Mouse (Mus musculus): ENCODE data around the gene Wdr91. TPM values are rescaled to one million over a fixed set of nuclear protein-coding genes. Genes with fewer than 3 reads are reported as not detected.

The Wdr91 gene
- polyA plus RNA-seq (2016; fragmentation: Nextera tagmentation; extraction: Ambion mirVana) = 14.2 and 18.6 TPM in 2 replicates

- H3K36me3 ChIP-seq = peaks cover 34% of the 10 kb centered on the region
- peak within 1 kb of the TSS; percentile 84 for H3K9ac ChIP-seq
- H3K9me3 ChIP-seq (replicated peaks) = no peaks in the 10 kb centered on the region
- under 1% methylated on average over 62 of the region's 64 CpGs for WGBS (ENCODE audit: insufficient replicate concordance)
- H3K4me1 ChIP-seq = peaks cover 67% of the 10 kb centered on the region
- peak; percentile 75 for ATAC-seq
- peak within 1 kb of the TSS; percentile 79 for H3K4me2 ChIP-seq
- H3K4me3 ChIP-seq = peak within 1 kb of the TSS; percentile 74
- peak within 1 kb of the TSS; percentile 98 for H3K27ac ChIP-seq
- no peaks in the 10 kb centered on the region for H3K27me3 ChIP-seq (replicated peaks)
These were observed at the start of gene Wdr91 for GRCm38 (mm10) chr6:34910371-34911219. Wdr91 (minus strand) TSS chr6:34910876.

GRCm38 (mm10) chr6:34959131-34959530 is 48.5 kb upstream of the Wdr91 start:
- H3K27me3 ChIP-seq (replicated peaks) = no peaks in the 10 kb centered on the region
- no peak overlapping the region for H3K4me2 ChIP-seq
- no peaks in the 10 kb centered on the region for H3K9me3 ChIP-seq (replicated peaks)
- H3K9ac ChIP-seq = no peak overlapping the region
- H3K4me3 ChIP-seq = no peak overlapping the region
- no peaks in the 10 kb centered on the region for H3K36me3 ChIP-seq
- H3K27ac ChIP-seq = no peak overlapping the region
- ATAC-seq = no peak
- H3K4me1 ChIP-seq = peaks cover 13% of the 10 kb centered on the region; the same call in 1 of the 2 replicates
- 80% methylated on average over 7 of the region's 7 CpGs for WGBS (ENCODE audit: insufficient replicate concordance)

GRCm38 (mm10) chr6:34955862-34956241 is 45.2 kb upstream of the Wdr91 start:
- Histone ChIP-seq H3K4me2 (peak overlapping the region; percentile 57), H3K4me1 (peaks cover 13% of the 10 kb centered on the region; the same call in 1 of the 2 replicates), H3K36me3 (no peaks in the 10 kb centered on the region), H3K9ac (no peak overlapping the region; the same call in 1 of the 2 replicates), H3K9me3 (replicated peaks) (no peaks in the 10 kb centered on the region), H3K27me3 (replicated peaks) (no peaks in the 10 kb centered on the region), H3K27ac (no peak overlapping the region), H3K4me3 (peak overlapping the region; percentile 20; the same call in 1 of the 2 replicates)
- 33% methylated on average over 8 of the region's 8 CpGs for WGBS (ENCODE audit: insufficient replicate concordance)
- ATAC-seq = no peak

GRCm38 (mm10) chr6:34954926-34955861 is 44.5 kb upstream of the Wdr91 start:
- peak overlapping the region; percentile 20 for H3K4me3 ChIP-seq
- no peak overlapping the region; the same call in 1 of the 2 replicates for H3K9ac ChIP-seq
- H3K27me3 ChIP-seq (replicated peaks) = 0 out of 2 replicates have a peak, but pooled peaks cover under 1% of the 10 kb centered on the region
- H3K9me3 ChIP-seq (replicated peaks) = no peaks in the 10 kb centered on the region
- WGBS (ENCODE audit: insufficient replicate concordance) = 39% methylated on average over 18 of the region's 18 CpGs
- no peaks in the 10 kb centered on the region for H3K36me3 ChIP-seq
- peaks cover 13% of the 10 kb centered on the region; the same call in 1 of the 2 replicates for H3K4me1 ChIP-seq
- peak overlapping the region; percentile 57 for H3K4me2 ChIP-seq
- ATAC-seq = peak; percentile 77
- H3K27ac ChIP-seq = no peak overlapping the region

- WGBS (ENCODE audit: insufficient replicate concordance) = 44% methylated on average over 7 of the region's 7 CpGs
- Histone ChIP-seq H3K9ac (no peak overlapping the region), H3K9me3 (replicated peaks) (no peaks in the 10 kb centered on the region), H3K4me2 (no peak overlapping the region), H3K36me3 (no peaks in the 10 kb centered on the region), H3K4me1 (peaks cover 18% of the 10 kb centered on the region; the same call in 1 of the 2 replicates), H3K4me3 (no peak overlapping the region), H3K27me3 (replicated peaks) (peaks cover 27% of the 10 kb centered on the region), H3K27ac (no peak overlapping the region)
- no peak for ATAC-seq
These were observed 41.4 kb upstream of the Wdr91 start for GRCm38 (mm10) chr6:34951956-34952667.

GRCm38 (mm10) chr6:34951518-34951917 is 40.8 kb upstream of the Wdr91 start:
- H3K27me3 ChIP-seq (replicated peaks) = peaks cover 27% of the 10 kb centered on the region
- no peak overlapping the region for H3K27ac ChIP-seq
- ATAC-seq = no peak
- H3K9ac ChIP-seq = no peak overlapping the region
- WGBS (ENCODE audit: insufficient replicate concordance) = 68% methylated on average over 7 of the region's 7 CpGs
- H3K4me2 ChIP-seq = no peak overlapping the region
- no peak overlapping the region for H3K4me3 ChIP-seq
- H3K36me3 ChIP-seq = no peaks in the 10 kb centered on the region
- peaks cover 18% of the 10 kb centered on the region; the same call in 1 of the 2 replicates for H3K4me1 ChIP-seq
- H3K9me3 ChIP-seq (replicated peaks) = no peaks in the 10 kb centered on the region

- Histone ChIP-seq H3K27me3 (replicated peaks) (peaks cover 35% of the 10 kb centered on the region), H3K9ac (no peak overlapping the region), H3K27ac (no peak overlapping the region), H3K36me3 (no peaks in the 10 kb centered on the region), H3K4me2 (peak overlapping the region; percentile 31), H3K4me1 (peaks cover 4% of the 10 kb centered on the region; the same call in 1 of the 2 replicates), H3K4me3 (no peak overlapping the region), H3K9me3 (replicated peaks) (no peaks in the 10 kb centered on the region)
- 23% methylated on average over 10 of the region's 11 CpGs for WGBS (ENCODE audit: insufficient replicate concordance)
- ATAC-seq = no peak
These were observed 37.8 kb upstream of the Wdr91 start for GRCm38 (mm10) chr6:34948461-34948860.

GRCm38 (mm10) chr6:34946486-34947079 is 35.9 kb upstream of the Wdr91 start:
- no peak for ATAC-seq
- Histone ChIP-seq H3K4me2 (no peak overlapping the region), H3K9ac (no peak overlapping the region), H3K9me3 (replicated peaks) (no peaks in the 10 kb centered on the region), H3K36me3 (no peaks in the 10 kb centered on the region), H3K4me3 (no peak overlapping the region), H3K4me1 (0 out of 2 replicates have a peak, but pooled peaks cover 4% of the 10 kb centered on the region), H3K27ac (no peak overlapping the region), H3K27me3 (replicated peaks) (peaks cover 37% of the 10 kb centered on the region)
- 68% methylated on average over 1 of the region's 1 CpGs for WGBS (ENCODE audit: insufficient replicate concordance)

- Histone ChIP-seq H3K27me3 (replicated peaks) (peaks cover 19% of the 10 kb centered on the region), H3K9me3 (replicated peaks) (no peaks in the 10 kb centered on the region), H3K4me3 (no peak overlapping the region), H3K4me2 (no peak overlapping the region), H3K36me3 (no peaks in the 10 kb centered on the region), H3K27ac (no peak overlapping the region), H3K9ac (no peak overlapping the region), H3K4me1 (peaks cover 8% of the 10 kb centered on the region; the same call in 1 of the 2 replicates)
- no peak for ATAC-seq
- 56% methylated on average over 5 of the region's 5 CpGs for WGBS (ENCODE audit: insufficient replicate concordance)
These were observed 32.8 kb upstream of the Wdr91 start for GRCm38 (mm10) chr6:34943499-34943898.

- no peak for ATAC-seq
- Histone ChIP-seq H3K9ac (no peak overlapping the region), H3K4me1 (peaks cover 9% of the 10 kb centered on the region; the same call in 1 of the 2 replicates), H3K4me2 (no peak overlapping the region), H3K36me3 (no peaks in the 10 kb centered on the region), H3K27ac (no peak overlapping the region), H3K4me3 (no peak overlapping the region), H3K27me3 (replicated peaks) (0 out of 2 replicates have a peak, but pooled peaks cover 10% of the 10 kb centered on the region), H3K9me3 (replicated peaks) (no peaks in the 10 kb centered on the region)
- WGBS (ENCODE audit: insufficient replicate concordance) = 69% methylated on average over 9 of the region's 9 CpGs
These were observed 31.8 kb upstream of the Wdr91 start for GRCm38 (mm10) chr6:34942446-34942845.

- Histone ChIP-seq H3K9me3 (replicated peaks) (no peaks in the 10 kb centered on the region), H3K4me3 (no peak overlapping the region), H3K4me1 (peaks cover 9% of the 10 kb centered on the region; the same call in 1 of the 2 replicates), H3K36me3 (no peaks in the 10 kb centered on the region), H3K4me2 (no peak overlapping the region), H3K9ac (no peak overlapping the region), H3K27me3 (replicated peaks) (0 out of 2 replicates have a peak, but pooled peaks cover 10% of the 10 kb centered on the region), H3K27ac (no peak overlapping the region)
- 60% methylated on average over 2 of the region's 2 CpGs for WGBS (ENCODE audit: insufficient replicate concordance)
- ATAC-seq = no peak
These were observed 30.8 kb upstream of the Wdr91 start for GRCm38 (mm10) chr6:34941496-34941895.
